Mouse (Mus musculus): ENCODE data around the gene Actg2. TPM values are rescaled to one million over a fixed set of nuclear protein-coding genes. Genes with fewer than 3 reads are reported as not detected.

The Actg2 gene
- total and polyA plus RNA-seq, 3 experiments, result 1.1 to 5.6 (median 1.6) TPM

- H3K79me2 ChIP-seq (replicated peaks; ENCODE audit: control insufficient read depth, extremely low read depth, insufficient read depth, poor library complexity, severe bottlenecking), result no peaks in the 10 kb centered on the region
- H3K9ac ChIP-seq (ENCODE audit: insufficient read depth, low read depth), result no peak overlapping the region
- dilution Hi-C loops (cut with MboI; ENCODE audit: extremely low pct_ligation_motif_present, extremely low pct_unique_long_range_greater_than_20kb, low sequenced_read_pairs) (no loop called here), in situ Hi-C loops (cut with MboI; ENCODE audit: low pct_ligation_motif_present, low pct_unique_long_range_greater_than_20kb, low sequenced_read_pairs) (no loop called here)
- peaks cover 17 to 75% of the 10 kb centered on the region in 2 experiments for H3K36me3 ChIP-seq (replicated peaks in 1 of 2; ENCODE audit: control insufficient read depth in 1 of 2, insufficient read depth in 1 of 2, low read length in 1 of 2)
- no peak for DNase-seq (ENCODE audit: extremely low read depth)
- H3K4me2 ChIP-seq (ENCODE audit: insufficient read depth, low read depth, poor library complexity, severe bottlenecking), result no peak overlapping the region
- no peak overlapping the region for H3K27ac ChIP-seq (ENCODE audit: insufficient read depth, low read depth)
- no peaks in the 10 kb centered on the region for H3K9me3 ChIP-seq (replicated peaks; ENCODE audit: low read length)
- TF ChIP-seq CTCF (conservative IDR thresholded peaks at IDR 0.05 in 1 of 2, IDR thresholded peaks at IDR 0.05 in 1 of 2; ENCODE audit: low read depth in 2 of 2, low read length in 2 of 2) (no peak), MYC (IDR thresholded peaks at IDR 0.05; ENCODE audit: low read depth, low read length) (no peak), CHD2 (IDR thresholded peaks at IDR 0.05; ENCODE audit: low read length) (no peak), USF1 (IDR thresholded peaks at IDR 0.05; ENCODE audit: low read depth, low read length) (no peak)
- peaks cover 17 to 54% of the 10 kb centered on the region in 2 experiments for H3K4me1 ChIP-seq (ENCODE audit: control insufficient read depth in 1 of 2, insufficient read depth in 2 of 2)
- no peak overlapping the region for H3K4me3 ChIP-seq (replicated peaks in 1 of 3; ENCODE audit: low read depth in 2 of 3, low read length in 2 of 3, poor library complexity in 1 of 3)
- H3K27me3 ChIP-seq (replicated peaks), result no peaks in the 10 kb centered on the region
Measured at GRCm38 (mm10) chr6:83485854-83486253, 50.2 kb downstream of the Actg2 start.

- DNase-seq (ENCODE audit: extremely low read depth), result no peak
- H3K4me1 ChIP-seq (ENCODE audit: control insufficient read depth in 1 of 2, insufficient read depth in 2 of 2), result peaks cover 17 to 49% of the 10 kb centered on the region in 2 experiments
- no peaks in the 10 kb centered on the region for H3K79me2 ChIP-seq (replicated peaks; ENCODE audit: control insufficient read depth, extremely low read depth, insufficient read depth, poor library complexity, severe bottlenecking)
- dilution Hi-C loops (cut with MboI; ENCODE audit: extremely low pct_ligation_motif_present, extremely low pct_unique_long_range_greater_than_20kb, low sequenced_read_pairs) (no loop called here), in situ Hi-C loops (cut with MboI; ENCODE audit: low pct_ligation_motif_present, low pct_unique_long_range_greater_than_20kb, low sequenced_read_pairs) (no loop called here)
- no peaks in the 10 kb centered on the region for H3K27me3 ChIP-seq (replicated peaks)
- TF ChIP-seq TCF12 (IDR thresholded peaks at IDR 0.05; ENCODE audit: low read depth, low read length) (no peak), CHD1 (IDR thresholded peaks at IDR 0.05; ENCODE audit: low read depth, low read length) (no peak), MAFK (IDR thresholded peaks at IDR 0.05; ENCODE audit: insufficient replicate concordance, low read length) (no peak), USF2 (conservative IDR thresholded peaks at IDR 0.05; ENCODE audit: low read depth, low read length) (no peak), NRF1 (IDR thresholded peaks at IDR 0.05; ENCODE audit: low read depth, low read length) (no peak), PAX5 (IDR thresholded peaks at IDR 0.05; ENCODE audit: low read length) (no peak), NELFE (IDR thresholded peaks at IDR 0.05; ENCODE audit: low read depth, low read length) (no peak), SMC3 (IDR thresholded peaks at IDR 0.05; ENCODE audit: low read depth, low read length) (no peak), ZNF384 (IDR thresholded peaks at IDR 0.05; ENCODE audit: low read depth, low read length) (no peak), UBTF (IDR thresholded peaks at IDR 0.05; ENCODE audit: low read depth, low read length) (no peak), POLR2A (IDR thresholded peaks at IDR 0.05; ENCODE audit: low read depth, low read length) (no peak), E2F4 (IDR thresholded peaks at IDR 0.05; ENCODE audit: insufficient replicate concordance, low read depth, low read length) (no peak), RCOR1 (conservative IDR thresholded peaks at IDR 0.05; ENCODE audit: low read depth, low read length) (no peak), SIN3A (IDR thresholded peaks at IDR 0.05; ENCODE audit: low read length) (no peak), CHD2 (IDR thresholded peaks at IDR 0.05; ENCODE audit: low read length) (no peak), BHLHE40 (IDR thresholded peaks at IDR 0.05; ENCODE audit: low read depth, low read length) (no peak), MYC (IDR thresholded peaks at IDR 0.05; ENCODE audit: low read depth, low read length) (no peak), ETS1 (conservative IDR thresholded peaks at IDR 0.05; ENCODE audit: low read depth, low read length) (no peak)
- no peak overlapping the region for H3K9ac ChIP-seq (ENCODE audit: insufficient read depth, low read depth)
- H3K4me3 ChIP-seq (replicated peaks in 1 of 3; ENCODE audit: low read depth in 2 of 3, low read length in 2 of 3, poor library complexity in 1 of 3), result no peak overlapping the region
- no peak overlapping the region for H3K4me2 ChIP-seq (ENCODE audit: insufficient read depth, low read depth, poor library complexity, severe bottlenecking)
- H3K9me3 ChIP-seq (replicated peaks; ENCODE audit: low read length), result no peaks in the 10 kb centered on the region
- peaks cover 27 to 76% of the 10 kb centered on the region in 2 experiments for H3K36me3 ChIP-seq (replicated peaks in 1 of 2; ENCODE audit: control insufficient read depth in 1 of 2, insufficient read depth in 1 of 2, low read length in 1 of 2)
- H3K27ac ChIP-seq (ENCODE audit: insufficient read depth, low read depth), result no peak overlapping the region
Measured at GRCm38 (mm10) chr6:83483776-83484175, 52.3 kb downstream of the Actg2 start.

Data from CH12.LX (cell line).